Mouse (Mus musculus): Measurements from ENCODE around the gene Eif5a.

Gene Eif5a

GRCm38 (mm10) chr11:69921114-69922011, at the start of gene Eif5a:
Gene Eif5a (minus strand): TSS chr11:69921958.
- in situ Hi-C loops (cut with MboI, MseI): no loop called here

GRCm38 (mm10) chr11:69970775-69971174, 49.0 kb upstream of the Eif5a start:
- in situ Hi-C loops (cut with MboI, MseI): no loop called here

- in situ Hi-C loops (cut with MboI, MseI): no loop called here
Observed at GRCm38 (mm10) chr11:69970222-69970621, 48.5 kb upstream of the Eif5a start.

GRCm38 (mm10) chr11:69968793-69969192, 47.0 kb upstream of the Eif5a start:
- in situ Hi-C loops (cut with MboI, MseI): no loop called here

- in situ Hi-C loops (cut with MboI, MseI): no loop called here
Observed at GRCm38 (mm10) chr11:69966860-69967517, 45.2 kb upstream of the Eif5a start.

- in situ Hi-C loops (cut with MboI, MseI): no loop called here
Observed at GRCm38 (mm10) chr11:69966006-69966859, 44.5 kb upstream of the Eif5a start.

- in situ Hi-C loops (cut with MboI, MseI): no loop called here
Observed at GRCm38 (mm10) chr11:69965271-69966005, 43.7 kb upstream of the Eif5a start.

GRCm38 (mm10) chr11:69964650-69965270, 43.0 kb upstream of the Eif5a start, which contains the start of gene Cldn7:
Gene Cldn7 (plus strand): TSS chr11:69964779.
- in situ Hi-C loops (cut with MboI, MseI): no loop called here

GRCm38 (mm10) chr11:69961841-69962240, 40.1 kb upstream of the Eif5a start:
- in situ Hi-C loops (cut with MboI, MseI): no loop called here

GRCm38 (mm10) chr11:69960616-69961015, 38.9 kb upstream of the Eif5a start:
- in situ Hi-C loops (cut with MboI, MseI): no loop called here

- in situ Hi-C loops (cut with MboI, MseI): loop anchor here in 1 of 2 experiments (10.0 kb wide), 1 partner anchor 249 kb away; no protein-coding TSS in a partner anchor
Observed at GRCm38 (mm10) chr11:69956218-69956617, 34.5 kb upstream of the Eif5a start.

- in situ Hi-C loops (cut with MboI, MseI): loop anchor here in 1 of 2 experiments (10.0 kb wide), 1 partner anchor 249 kb away; no protein-coding TSS in a partner anchor
Observed at GRCm38 (mm10) chr11:69955618-69956017, 33.9 kb upstream of the Eif5a start.

- in situ Hi-C loops (cut with MboI, MseI): loop anchor here in 1 of 2 experiments (10.0 kb wide), 1 partner anchor 251 kb away; no protein-coding TSS in a partner anchor
Observed at GRCm38 (mm10) chr11:69953267-69953915, 31.6 kb upstream of the Eif5a start.

- in situ Hi-C loops (cut with MboI, MseI): loop anchor here in 1 of 2 experiments (10.0 kb wide), 1 partner anchor 253 kb away; no protein-coding TSS in a partner anchor
Observed at GRCm38 (mm10) chr11:69952274-69952673, 30.5 kb upstream of the Eif5a start.

- in situ Hi-C loops (cut with MboI, MseI): loop anchor here in 1 of 2 experiments (10.0 kb wide), 1 partner anchor 254 kb away; no protein-coding TSS in a partner anchor
Observed at GRCm38 (mm10) chr11:69950807-69951459, 29.2 kb upstream of the Eif5a start.

- in situ Hi-C loops (cut with MboI, MseI): loop anchor here in 1 of 2 experiments (5.0 kb wide), 1 partner anchor 66 kb away; the partner anchor contains the start of gene Kctd11
Observed at GRCm38 (mm10) chr11:69948763-69949150, 27.0 kb upstream of the Eif5a start.

- in situ Hi-C loops (cut with MboI, MseI): loop anchor here in 1 of 2 experiments (5.0 kb wide), 1 partner anchor 66 kb away; the partner anchor contains the start of gene Kctd11
Observed at GRCm38 (mm10) chr11:69948066-69948762, 26.5 kb upstream of the Eif5a start, which contains the start of gene Slc2a4. Gene Slc2a4 (minus strand): TSS chr11:69948188.

Measured in T-helper 17 cell (primary cell).